In the genomic region with DNA sequence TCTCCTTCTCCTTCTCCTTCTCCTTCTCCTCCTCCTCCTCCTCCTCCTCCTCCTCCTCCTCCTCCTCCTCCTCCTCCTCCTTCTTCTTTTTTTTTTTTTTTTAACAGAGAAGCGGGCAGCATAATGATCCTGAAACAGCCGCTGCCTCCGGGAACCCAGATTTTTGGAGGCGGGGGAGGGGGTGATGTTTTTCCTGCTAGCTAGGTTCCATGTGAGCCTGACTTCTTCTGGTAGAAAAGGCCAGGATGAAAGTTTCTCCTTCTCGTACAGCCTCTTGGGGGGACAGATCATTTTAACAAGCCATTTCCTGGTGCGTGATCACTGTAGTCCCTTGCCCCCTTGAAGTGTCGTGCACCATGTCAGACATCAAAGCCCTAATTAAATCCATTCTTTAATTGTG, we compare ENCODE assay signal across 16 mouse cellular contexts. TPM values are rescaled to one million over a fixed set of nuclear protein-coding genes. Genes with fewer than 3 reads are reported as not detected.
DNase-seq lines count a peak whose midpoint lies in the region; ATAC-seq and TF ChIP-seq lines count a peak whose summit lies in the region.
"Had no signal": no experiment of that assay in that cellular context is flagged by ENCODE, and none has a peak within 500 bp of the region (broad histone marks: within the 10 kb centered on the region; RNA-seq: fewer than 3 reads in every experiment).

No protein-coding gene starts in this region.

- peaks cover 40% of the 10 kb centered on the region for H3K4me1 ChIP-seq in kidney, embryonic 16.5 days (ENCODE audit: insufficient read depth, low read length)
- no peaks in the 10 kb centered on the region; the same call in 1 of the 2 replicates for H3K4me1 ChIP-seq in embryonic facial prominence, embryonic 11.5 days (ENCODE audit: control insufficient read depth, insufficient read depth, low read length)
- peaks cover 58% of the 10 kb centered on the region for H3K4me1 ChIP-seq in limb, embryonic 13.5 days
- no peaks in the 10 kb centered on the region for H3K4me1 ChIP-seq in heart, adult 2 months (ENCODE audit: control insufficient read depth, insufficient read depth, low read length)

- no peak overlapping the region for H3K4me3 ChIP-seq in kidney, embryonic 16.5 days (ENCODE audit: low read length)
- H3K4me3 ChIP-seq in embryonic facial prominence, embryonic 11.5 days (ENCODE audit: low read depth, low read length) = no peak overlapping the region
- H3K4me3 ChIP-seq in limb, embryonic 13.5 days = peak overlapping the region; percentile 20; the same call in 1 of the 2 replicates
- no peak overlapping the region for H3K4me3 ChIP-seq in heart, adult 2 months
- H3K4me3 ChIP-seq: erythroblast, embryonic 14.5 days had no signal

- no peak for TF ChIP-seq POLR2A in brain, embryonic 14.5 days (IDR thresholded peaks at IDR 0.05; ENCODE audit: borderline replicate concordance, extremely low read depth, insufficient read depth, insufficient read length, poor library complexity, severe bottlenecking)
- no peak for TF ChIP-seq POLR2A in heart, adult 2 months (IDR thresholded peaks at IDR 0.05; ENCODE audit: insufficient read depth, low read depth, low read length)

- H3K4me2 ChIP-seq in kidney, embryonic 16.5 days (replicated peaks; ENCODE audit: low read depth, low read length) = 0 out of 2 replicates have a peak overlapping the region, but pooled peaks have one; percentile 22
- H3K4me2 ChIP-seq in embryonic facial prominence, embryonic 11.5 days (ENCODE audit: low read depth, low read length) = no peak overlapping the region
- peak overlapping the region; percentile 54 for H3K4me2 ChIP-seq in limb, embryonic 13.5 days (replicated peaks)

- no peaks in the 10 kb centered on the region for H3K9me3 ChIP-seq in kidney, embryonic 16.5 days (ENCODE audit: low read length)
- no peaks in the 10 kb centered on the region for H3K9me3 ChIP-seq in embryonic facial prominence, embryonic 11.5 days (replicated peaks; ENCODE audit: control insufficient read depth, low read length)
- H3K9me3 ChIP-seq in limb, embryonic 13.5 days = no peaks in the 10 kb centered on the region
- H3K9me3 ChIP-seq: heart, embryonic 15.5 days; hindbrain, embryonic 12.5 days; lung, embryonic 15.5 days had no signal

- no peaks in the 10 kb centered on the region for H3K36me3 ChIP-seq in kidney, embryonic 16.5 days (ENCODE audit: insufficient read depth, low read length)
- no peaks in the 10 kb centered on the region for H3K36me3 ChIP-seq in embryonic facial prominence, embryonic 11.5 days (replicated peaks; ENCODE audit: control insufficient read depth, insufficient read depth, low read depth, low read length)
- H3K36me3 ChIP-seq in limb, embryonic 13.5 days = no peaks in the 10 kb centered on the region
- no peaks in the 10 kb centered on the region for H3K36me3 ChIP-seq in heart, adult 2 months (ENCODE audit: control insufficient read depth, insufficient read depth, low read length)
- H3K36me3 ChIP-seq: G1E; heart, embryonic 15.5 days; hindbrain, embryonic 12.5 days; lung, embryonic 15.5 days had no signal

- no peak for DNase-seq in kidney, postnatal 14 days
- DNase-seq in brain, embryonic 14.5 days (ENCODE audit: low read depth) = peak; percentile 42
- DNase-seq in embryonic facial prominence, embryonic 11.5 days (ENCODE audit: low spot score) = peak; percentile 56
- DNase-seq in right cerebral cortex, postnatal 4 days = no peak
- DNase-seq in thymus, adult 18-20 months = no peak
- no peak for DNase-seq in heart, adult 2 months
- DNase-seq: cerebellum, adult 11-12 months; thymus, postnatal 36 days had no signal

- no peak for TF ChIP-seq CTCF in brain, embryonic 14.5 days (IDR thresholded peaks at IDR 0.05; ENCODE audit: borderline replicate concordance, extremely low read depth, insufficient read depth, insufficient read length)
- no peak for TF ChIP-seq CTCF in heart, adult 2 months (IDR thresholded peaks at IDR 0.05)

- H3K9ac ChIP-seq in kidney, embryonic 16.5 days (replicated peaks; ENCODE audit: low read length) = no peak overlapping the region
- no peak overlapping the region for H3K9ac ChIP-seq in embryonic facial prominence, embryonic 11.5 days (replicated peaks; ENCODE audit: low read length)
- H3K9ac ChIP-seq in limb, embryonic 13.5 days = no peak overlapping the region
- no peak overlapping the region for H3K9ac ChIP-seq in heart, adult 2 months (ENCODE audit: low read depth, low read length)

- no peak for ATAC-seq in kidney, embryonic 16.5 days (ENCODE audit: low FRiP score, low TSS enrichment)
- ATAC-seq in embryonic facial prominence, embryonic 11.5 days (replicated peaks; ENCODE audit: insufficient number of reproducible peaks, low FRiP score, low TSS enrichment, low read depth) = no peak
- ATAC-seq in limb, embryonic 13.5 days (ENCODE audit: low FRiP score, low read depth) = no peak
- ATAC-seq: intestine, embryonic 16.5 days had no signal

- intact Hi-C loops in heart, adult 2 months (cut with DNase I) = no loop called here

- H3K27me3 ChIP-seq in kidney, embryonic 16.5 days (ENCODE audit: insufficient read depth, low read length) = no peaks in the 10 kb centered on the region
- H3K27me3 ChIP-seq in embryonic facial prominence, embryonic 11.5 days (ENCODE audit: control insufficient read depth, insufficient read depth, low read length) = no peaks in the 10 kb centered on the region
- no peaks in the 10 kb centered on the region for H3K27me3 ChIP-seq in limb, embryonic 13.5 days
- H3K27me3 ChIP-seq in heart, adult 2 months (ENCODE audit: control insufficient read depth, insufficient read depth, low read length) = no peaks in the 10 kb centered on the region
- H3K27me3 ChIP-seq: lung, embryonic 15.5 days had no signal

- no peak overlapping the region for H3K27ac ChIP-seq in kidney, embryonic 16.5 days (ENCODE audit: low read length)
- H3K27ac ChIP-seq in embryonic facial prominence, embryonic 11.5 days (replicated peaks; ENCODE audit: low read depth, low read length) = no peak overlapping the region
- peak overlapping the region; percentile 55; the same call in 1 of the 2 replicates for H3K27ac ChIP-seq in limb, embryonic 13.5 days
- no peak overlapping the region for H3K27ac ChIP-seq in heart, adult 2 months

- WGBS in kidney, embryonic 16.5 days = 6% methylated on average over 5 of the region's 7 CpGs
- 1% methylated on average over 7 of the region's 7 CpGs for WGBS in embryonic facial prominence, embryonic 11.5 days
- 6% methylated on average over 7 of the region's 7 CpGs for WGBS in limb, embryonic 13.5 days
- WGBS in heart, adult 2 months = 43% methylated on average over 6 of the region's 7 CpGs

- TF ChIP-seq EP300 in heart, adult 2 months (IDR thresholded peaks at IDR 0.05; ENCODE audit: insufficient read depth, low read depth, low read length) = no peak

- H3K79me2 ChIP-seq in heart, adult 2 months (replicated peaks; ENCODE audit: control insufficient read depth, insufficient read depth, low read length) = no peaks in the 10 kb centered on the region

RNA-seq across cellular contexts. Expression of a gene that starts 27.7 kb away (rescaled TPM):
- 4.7 and 5.7 TPM in 2 replicates for polyA plus RNA-seq in kidney, embryonic 16.5 days (2015; fragmentation: Nextera tagmentation; extraction: Ambion mirVana)
- 32.4 and 42.2 TPM in 2 replicates for polyA plus RNA-seq in brain, embryonic 14.5 days (2012; rRNA removed)
- 15.3 and 15.9 TPM in 2 replicates for polyA plus RNA-seq in embryonic facial prominence, embryonic 11.5 days (2014; fragmentation: Nextera tagmentation; extraction: Ambion mirVana)
- 18.1 and 19.7 TPM in 2 replicates for polyA plus RNA-seq in limb, embryonic 13.5 days (2015; fragmentation: Nextera tagmentation; extraction: Ambion mirVana)
- total RNA-seq in heart, adult 2 months (2021) = 1 to 10 TPM; 3.5 to 6.6 TPM
- 2.7 and 2.8 TPM in 2 replicates for polyA plus RNA-seq in heart, adult 2 months (2012; rRNA removed)
- total RNA-seq: G1E had no signal
- polyA plus RNA-seq: G1E had no signal

Comparison
In these comparisons a context has a peak if more than half of its experiments do, and no peak if none do; other contexts are left out.
1. DNase-seq: peak in brain, embryonic 14.5 days (single experiment) and embryonic facial prominence, embryonic 11.5 days (single experiment); none in kidney, postnatal 14 days (single experiment), right cerebral cortex, postnatal 4 days (single experiment), thymus, adult 18-20 months (0 of 2) and heart, adult 2 months (0 of 2).